Mouse (Mus musculus): Measurements from ENCODE around the gene Slc50a1. TPM values are rescaled to one million over a fixed set of nuclear protein-coding genes. Genes with fewer than 3 reads are reported as not detected.

Gene Slc50a1
- polyA plus RNA-seq, 2 experiments, result 16.5 to 18.7 TPM

- Histone ChIP-seq H3K36me3 (replicated peaks; ENCODE audit: control insufficient read depth, insufficient read depth, low read depth) (no peaks in the 10 kb centered on the region), H3K9ac (replicated peaks) (no peak overlapping the region), H3K4me2 (ENCODE audit: low read depth) (no peak overlapping the region), H3K4me3 (ENCODE audit: insufficient read depth in 1 of 2, low read depth in 2 of 2, low read length in 2 of 2) (no peak overlapping the region), H3K27ac (no peak overlapping the region), H3K9me3 (ENCODE audit: control insufficient read depth, low read length) (no peaks in the 10 kb centered on the region), H3K4me1 (replicated peaks; ENCODE audit: control insufficient read depth in 2 of 2, insufficient read depth in 2 of 2, low read length in 1 of 2) (peaks cover 0 to 13% of the 10 kb centered on the region in 2 experiments; a peak in 2 of 4 replicates), H3K27me3 (ENCODE audit: control insufficient read depth, insufficient read depth, low read length) (peaks cover 9% of the 10 kb centered on the region)
- TF ChIP-seq CTCF (IDR thresholded peaks at IDR 0.05; ENCODE audit: low read depth) (no peak), EP300 (IDR thresholded peaks at IDR 0.05; ENCODE audit: low read depth) (no peak)
- DNase-seq (ENCODE audit: low read depth in 3 of 3, low spot score in 3 of 3), result no peak
- ATAC-seq (ENCODE audit: insufficient read depth), result no peak
- 46% methylated on average over 8 of the region's 8 CpGs for WGBS (ENCODE audit: insufficient replicate concordance)
Measured at GRCm38 (mm10) chr3:89295685-89296230, 25.4 kb upstream of the Slc50a1 start.

GRCm38 (mm10) chr3:89294195-89294594, 23.8 kb upstream of the Slc50a1 start:
- DNase-seq (ENCODE audit: low read depth in 3 of 3, low spot score in 3 of 3) (no peak), ATAC-seq (ENCODE audit: insufficient read depth) (no peak)
- TF ChIP-seq EP300 (IDR thresholded peaks at IDR 0.05; ENCODE audit: low read depth) (no peak), CTCF (IDR thresholded peaks at IDR 0.05; ENCODE audit: low read depth) (no peak)
- no peaks in the 10 kb centered on the region for H3K36me3 ChIP-seq (replicated peaks; ENCODE audit: control insufficient read depth, insufficient read depth, low read depth)
- no peak overlapping the region for H3K27ac ChIP-seq
- 64% methylated on average over 5 of the region's 5 CpGs for WGBS (ENCODE audit: insufficient replicate concordance)
- no peak overlapping the region for H3K4me3 ChIP-seq (ENCODE audit: insufficient read depth in 1 of 2, low read depth in 2 of 2, low read length in 2 of 2)
- no peak overlapping the region for H3K9ac ChIP-seq (replicated peaks)
- H3K9me3 ChIP-seq (ENCODE audit: control insufficient read depth, low read length), result no peaks in the 10 kb centered on the region
- H3K4me2 ChIP-seq (ENCODE audit: low read depth), result no peak overlapping the region
- H3K4me1 ChIP-seq (replicated peaks; ENCODE audit: control insufficient read depth in 2 of 2, insufficient read depth in 2 of 2, low read length in 1 of 2), result peaks cover 0 to 13% of the 10 kb centered on the region in 2 experiments; a peak in 2 of 4 replicates
- peaks cover under 1% of the 10 kb centered on the region for H3K27me3 ChIP-seq (ENCODE audit: control insufficient read depth, insufficient read depth, low read length)

GRCm38 (mm10) chr3:89293247-89293918, 23.0 kb upstream of the Slc50a1 start:
- no peak for DNase-seq (ENCODE audit: low read depth in 3 of 3, low spot score in 3 of 3)
- no peak overlapping the region for H3K27ac ChIP-seq

GRCm38 (mm10) chr3:89292303-89292702, 21.9 kb upstream of the Slc50a1 start:
- Histone ChIP-seq H3K36me3 (replicated peaks; ENCODE audit: control insufficient read depth, insufficient read depth, low read depth) (no peaks in the 10 kb centered on the region), H3K4me3 (ENCODE audit: insufficient read depth in 1 of 2, low read depth in 2 of 2, low read length in 2 of 2) (no peak overlapping the region), H3K4me1 (replicated peaks; ENCODE audit: control insufficient read depth in 2 of 2, insufficient read depth in 2 of 2, low read length in 1 of 2) (peaks cover 0 to 13% of the 10 kb centered on the region in 2 experiments; a peak in 2 of 4 replicates), H3K9ac (replicated peaks) (no peak overlapping the region), H3K4me2 (ENCODE audit: low read depth) (no peak overlapping the region), H3K9me3 (ENCODE audit: control insufficient read depth, low read length) (no peaks in the 10 kb centered on the region), H3K27me3 (ENCODE audit: control insufficient read depth, insufficient read depth, low read length) (no peaks in the 10 kb centered on the region), H3K27ac (no peak overlapping the region)
- WGBS (ENCODE audit: insufficient replicate concordance), result 61% methylated on average over 5 of the region's 5 CpGs
- no peak for DNase-seq (ENCODE audit: low read depth in 3 of 3, low spot score in 3 of 3)
- no peak for ATAC-seq (ENCODE audit: insufficient read depth)
- TF ChIP-seq EP300 (IDR thresholded peaks at IDR 0.05; ENCODE audit: low read depth), result no peak
- no peak for TF ChIP-seq CTCF (IDR thresholded peaks at IDR 0.05; ENCODE audit: low read depth)

More at GRCm38 (mm10) chr3:89293247-89293918, 23.0 kb upstream of the Slc50a1 start:
- ATAC-seq (ENCODE audit: insufficient read depth), result peak; percentile 57
- H3K4me2 ChIP-seq (ENCODE audit: low read depth), result no peak overlapping the region
- TF ChIP-seq CTCF (IDR thresholded peaks at IDR 0.05; ENCODE audit: low read depth) (no peak), EP300 (IDR thresholded peaks at IDR 0.05; ENCODE audit: low read depth) (no peak)
- H3K27me3 ChIP-seq (ENCODE audit: control insufficient read depth, insufficient read depth, low read length), result no peaks in the 10 kb centered on the region
- 69% methylated on average over 11 of the region's 11 CpGs for WGBS (ENCODE audit: insufficient replicate concordance)
- no peaks in the 10 kb centered on the region for H3K36me3 ChIP-seq (replicated peaks; ENCODE audit: control insufficient read depth, insufficient read depth, low read depth)
- H3K4me3 ChIP-seq (ENCODE audit: insufficient read depth in 1 of 2, low read depth in 2 of 2, low read length in 2 of 2), result no peak overlapping the region
- H3K9me3 ChIP-seq (ENCODE audit: control insufficient read depth, low read length), result no peaks in the 10 kb centered on the region
- no peak overlapping the region for H3K9ac ChIP-seq (replicated peaks)
- peaks cover 0 to 13% of the 10 kb centered on the region in 2 experiments; a peak in 2 of 4 replicates for H3K4me1 ChIP-seq (replicated peaks; ENCODE audit: control insufficient read depth in 2 of 2, insufficient read depth in 2 of 2, low read length in 1 of 2)

GRCm38 (mm10) chr3:89291874-89292273, 21.5 kb upstream of the Slc50a1 start:
- no peak overlapping the region for H3K27ac ChIP-seq
- peaks cover 0 to 13% of the 10 kb centered on the region in 2 experiments; a peak in 2 of 4 replicates for H3K4me1 ChIP-seq (replicated peaks; ENCODE audit: control insufficient read depth in 2 of 2, insufficient read depth in 2 of 2, low read length in 1 of 2)
- DNase-seq (ENCODE audit: low read depth in 3 of 3, low spot score in 3 of 3), result no peak
- WGBS (ENCODE audit: insufficient replicate concordance), result 21% methylated on average over 10 of the region's 10 CpGs
- TF ChIP-seq CTCF (IDR thresholded peaks at IDR 0.05; ENCODE audit: low read depth) (no peak), EP300 (IDR thresholded peaks at IDR 0.05; ENCODE audit: low read depth) (no peak)
- no peak overlapping the region for H3K4me3 ChIP-seq (ENCODE audit: insufficient read depth in 1 of 2, low read depth in 2 of 2, low read length in 2 of 2)
- no peak for ATAC-seq (ENCODE audit: insufficient read depth)
- H3K9ac ChIP-seq (replicated peaks), result no peak overlapping the region
- no peaks in the 10 kb centered on the region for H3K9me3 ChIP-seq (ENCODE audit: control insufficient read depth, low read length)
- no peaks in the 10 kb centered on the region for H3K36me3 ChIP-seq (replicated peaks; ENCODE audit: control insufficient read depth, insufficient read depth, low read depth)
- no peaks in the 10 kb centered on the region for H3K27me3 ChIP-seq (ENCODE audit: control insufficient read depth, insufficient read depth, low read length)
- no peak overlapping the region for H3K4me2 ChIP-seq (ENCODE audit: low read depth)
